Mouse (Mus musculus) forelimb bud, embryonic 11.5 days (tissue): ENCODE data around the gene Cfap54.

ENCODE experiments used
- DNase-seq: peaks from one replicate; pipeline ENCODE4 v3.0.0-alpha.2; 2012; ENCODE audit warnings: low read depth, low spot score

Gene Cfap54

DNA sequence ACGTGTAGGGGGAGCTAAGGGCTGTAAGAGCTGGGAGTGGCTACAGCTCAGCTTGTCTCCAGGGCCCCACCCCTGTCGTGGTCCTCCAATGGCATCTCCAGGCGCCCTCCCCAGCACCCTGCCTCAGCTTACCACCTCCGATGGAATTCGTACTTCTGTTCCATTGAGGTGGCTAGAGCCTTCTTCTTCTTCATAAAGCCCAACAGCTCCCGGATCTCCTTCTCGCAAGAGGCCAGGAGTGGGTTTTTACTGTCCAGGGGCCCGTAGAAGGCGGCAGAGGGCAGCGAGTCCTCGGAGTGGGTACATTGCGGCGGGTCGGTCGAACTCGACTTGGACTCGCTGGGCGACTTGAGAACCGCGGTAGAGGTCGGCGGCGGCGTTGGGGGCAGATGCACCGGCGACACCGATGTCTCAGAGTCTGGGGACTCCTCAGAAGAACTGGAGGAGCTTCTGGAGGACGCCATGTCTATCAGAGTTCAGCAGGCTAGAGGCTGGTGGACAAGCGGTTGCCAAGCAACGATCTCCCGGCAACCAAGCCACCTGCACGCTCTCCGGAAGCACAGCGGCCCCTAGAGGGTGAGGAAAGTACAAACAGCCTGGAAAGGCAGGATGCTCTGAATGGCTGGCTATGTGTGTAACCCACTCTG is at the start of gene Cfap54:
Gene Cfap54 (minus strand): TSS at position 486 of the 647 bp plus-strand sequence.
- peak; percentile 94 for DNase-seq

DNA sequence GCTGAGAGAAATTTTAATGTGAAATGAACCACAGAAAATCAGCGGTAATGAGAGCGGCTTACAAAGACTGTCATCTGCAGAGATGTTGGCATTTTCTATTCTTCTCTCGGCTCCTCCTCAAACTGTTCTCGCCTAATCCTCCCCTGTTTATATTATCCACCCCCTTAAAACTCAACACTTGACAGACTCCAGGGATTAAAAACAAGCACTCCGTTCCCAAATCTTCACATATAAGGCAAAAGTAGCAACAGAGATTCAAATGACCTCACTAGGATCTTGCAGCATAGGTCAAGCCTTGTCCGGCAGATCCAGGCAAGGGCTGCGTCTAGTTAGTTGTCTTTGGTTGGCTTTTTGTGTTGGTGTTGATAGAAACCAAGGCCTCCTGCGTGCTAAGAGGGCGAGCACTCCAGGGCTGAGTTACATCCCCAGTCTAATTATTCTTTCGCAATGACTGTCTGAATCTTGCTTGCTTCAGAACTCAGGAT is 49.1 kb upstream of the Cfap54 start:
- no peak for DNase-seq

DNA sequence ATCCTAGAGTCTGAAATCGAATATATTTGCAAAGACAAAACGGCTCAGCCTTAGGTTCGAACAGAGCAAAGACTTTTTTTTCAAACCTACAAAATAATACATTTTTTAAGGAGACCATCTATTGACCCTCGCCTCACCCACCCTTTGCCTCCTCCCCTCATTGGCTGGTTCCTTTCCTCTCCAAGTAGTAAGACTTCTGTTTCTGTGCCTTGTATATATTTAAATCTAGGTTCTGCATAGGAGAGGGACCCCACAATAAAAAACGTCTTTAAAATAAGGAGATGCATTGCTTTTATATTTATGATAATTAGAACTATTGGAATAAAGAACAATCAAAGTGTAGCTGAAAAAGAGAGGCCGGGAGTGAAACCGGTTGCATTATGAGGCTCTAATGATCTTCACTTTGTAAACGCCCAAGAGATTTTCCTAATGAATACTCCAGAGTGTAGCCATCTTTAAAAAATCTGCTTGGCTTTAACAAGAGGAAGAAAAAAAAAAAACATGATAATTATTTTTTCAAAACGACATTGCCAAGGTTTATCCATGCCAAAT is 48.6 kb upstream of the Cfap54 start:
- DNase-seq = no peak

DNA sequence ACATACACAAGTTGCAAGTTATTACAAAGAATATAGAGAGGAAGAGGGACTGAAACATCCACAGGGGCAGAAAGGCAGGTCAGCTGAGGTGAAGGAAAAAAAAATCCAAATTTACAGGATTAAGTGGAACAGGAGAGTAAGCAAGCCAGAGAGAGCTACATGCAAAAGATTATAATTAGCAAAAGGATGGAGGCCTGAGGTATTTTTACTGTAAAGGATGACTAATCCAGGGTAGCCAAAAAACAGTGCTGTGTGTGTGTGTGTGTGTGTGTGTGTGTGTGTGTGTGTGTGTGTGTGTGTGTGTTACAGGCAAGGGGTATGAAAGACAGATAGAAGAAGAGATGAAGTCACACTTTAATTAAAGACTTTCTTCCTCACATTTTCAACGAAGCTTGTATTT is 47.9 kb upstream of the Cfap54 start:
- DNase-seq = no peak

DNA sequence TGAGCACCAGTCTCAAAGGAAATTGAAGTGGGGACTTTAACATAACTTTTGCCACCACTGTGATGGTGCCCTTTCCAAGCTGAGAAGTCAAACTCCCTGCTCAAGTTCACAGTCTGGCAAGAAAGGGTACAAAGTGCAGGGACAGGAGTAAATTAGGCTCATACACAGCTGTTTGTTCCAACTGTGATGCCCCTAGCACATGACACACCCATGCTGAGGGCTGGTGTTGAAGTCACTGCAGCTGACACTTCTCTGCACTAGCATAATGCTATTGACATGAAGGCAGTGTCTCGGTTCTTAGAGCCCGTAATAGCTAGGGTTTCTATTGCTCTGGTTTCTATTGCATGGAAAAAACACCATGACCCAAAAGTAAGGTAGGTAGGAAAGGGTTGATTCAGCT is 47.1 kb upstream of the Cfap54 start:
- DNase-seq = no peak

DNA sequence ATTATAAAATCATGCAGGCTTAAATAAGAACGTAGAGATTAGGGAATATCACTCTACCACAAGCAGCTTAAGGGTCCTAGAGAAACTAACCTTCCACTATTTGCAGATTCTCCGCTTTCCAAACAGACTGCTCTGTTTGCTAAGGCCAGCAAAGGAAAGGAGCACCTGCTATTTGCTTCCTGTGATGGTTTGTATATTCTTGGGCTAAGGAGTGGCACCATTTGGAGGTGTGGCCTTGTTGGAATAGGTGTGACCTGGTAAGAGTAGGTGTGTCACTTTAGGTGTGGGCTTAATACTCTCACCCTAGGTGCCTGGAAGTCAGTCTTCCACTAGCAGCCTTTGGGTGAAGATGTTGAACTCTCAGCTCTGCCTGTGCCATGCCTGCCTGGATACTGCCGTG is 44.6 kb upstream of the Cfap54 start:
- no peak for DNase-seq

DNA sequence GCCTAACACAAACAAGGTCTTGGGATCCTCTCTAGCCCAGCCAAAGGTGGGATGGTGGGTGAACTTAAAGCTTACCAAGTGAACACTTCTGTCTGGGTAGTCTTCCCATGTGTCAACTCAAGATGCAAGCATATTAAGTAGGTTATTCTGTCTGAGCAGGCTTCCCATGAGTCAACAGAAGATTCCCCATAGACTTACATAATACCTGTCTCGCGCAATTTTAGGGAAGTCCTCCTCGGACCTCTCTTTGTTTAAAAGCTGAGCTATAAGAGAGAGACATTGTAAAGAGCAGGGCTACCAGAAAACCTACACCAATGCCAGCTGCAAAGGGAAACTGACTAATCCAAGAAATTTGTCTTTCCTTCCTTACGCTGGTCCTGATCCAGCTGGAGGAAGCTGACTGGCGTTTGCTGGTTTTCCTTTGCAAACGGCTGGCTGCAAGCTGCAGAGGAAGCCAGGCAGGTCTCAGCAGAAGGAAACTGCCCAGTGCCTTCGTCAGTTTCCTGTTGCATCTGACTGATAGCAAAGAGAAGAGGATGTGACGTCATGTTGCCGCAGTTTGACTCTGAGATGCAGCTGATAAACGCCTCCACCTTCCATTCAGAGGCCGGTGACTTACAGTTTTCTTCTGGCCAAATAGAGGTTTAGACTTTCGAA is 42.7 kb upstream of the Cfap54 start:
- no peak for DNase-seq

DNA sequence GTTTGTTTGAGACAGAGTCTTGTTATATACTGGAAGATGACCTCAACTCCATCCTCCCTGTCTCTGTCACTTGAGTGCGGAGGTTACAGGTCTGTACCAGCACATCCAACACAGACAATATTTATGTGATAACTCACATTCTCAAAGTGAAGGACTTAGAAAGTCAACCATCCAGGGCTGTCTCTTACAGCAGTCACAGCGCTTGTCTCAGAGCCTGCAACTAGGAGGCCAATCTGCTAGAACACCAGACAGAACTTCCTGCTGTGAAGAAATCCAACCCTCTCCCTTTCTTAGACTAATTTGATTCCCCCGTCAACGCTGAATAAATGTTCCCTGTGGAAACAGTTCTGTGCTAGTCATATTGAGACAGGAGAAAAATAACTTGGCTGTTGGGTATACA is 41.9 kb upstream of the Cfap54 start:
- no peak for DNase-seq

DNA sequence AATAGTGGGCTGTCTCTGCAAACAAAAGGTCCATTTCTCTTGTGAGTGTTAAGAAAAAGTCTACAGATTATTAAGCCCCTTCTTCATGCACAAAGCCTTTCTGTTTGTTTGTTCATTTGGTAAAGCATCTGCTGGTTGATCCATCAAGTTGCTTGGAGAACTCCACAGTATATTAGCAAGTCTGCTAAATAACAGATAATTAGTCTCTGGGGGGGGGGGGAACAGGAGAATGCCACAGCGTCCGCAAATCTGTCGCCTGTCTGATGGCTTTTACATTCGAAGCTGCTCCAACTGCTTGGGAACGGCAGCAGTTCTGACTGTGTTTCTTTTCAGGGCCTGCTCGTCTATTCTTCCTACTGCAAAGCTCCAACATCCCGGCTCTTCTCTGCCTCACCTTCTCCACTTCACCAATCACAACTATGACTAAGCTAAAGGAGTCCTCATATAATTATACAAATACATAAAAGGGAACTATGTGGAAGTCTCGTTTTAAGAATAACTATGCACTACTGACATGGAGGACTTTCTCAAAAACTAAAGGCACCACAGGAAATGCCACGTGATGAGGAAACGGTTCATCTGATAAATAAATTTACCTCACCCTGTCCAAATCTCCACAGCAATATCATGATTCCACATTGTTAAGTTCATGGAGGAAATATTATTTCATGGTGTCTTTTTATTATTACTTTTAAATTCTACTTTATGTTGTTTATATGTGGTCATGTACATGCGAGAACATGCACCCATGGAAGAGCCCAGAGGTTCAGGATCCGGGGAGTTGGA is 41.2 kb upstream of the Cfap54 start:
- no peak for DNase-seq

DNA sequence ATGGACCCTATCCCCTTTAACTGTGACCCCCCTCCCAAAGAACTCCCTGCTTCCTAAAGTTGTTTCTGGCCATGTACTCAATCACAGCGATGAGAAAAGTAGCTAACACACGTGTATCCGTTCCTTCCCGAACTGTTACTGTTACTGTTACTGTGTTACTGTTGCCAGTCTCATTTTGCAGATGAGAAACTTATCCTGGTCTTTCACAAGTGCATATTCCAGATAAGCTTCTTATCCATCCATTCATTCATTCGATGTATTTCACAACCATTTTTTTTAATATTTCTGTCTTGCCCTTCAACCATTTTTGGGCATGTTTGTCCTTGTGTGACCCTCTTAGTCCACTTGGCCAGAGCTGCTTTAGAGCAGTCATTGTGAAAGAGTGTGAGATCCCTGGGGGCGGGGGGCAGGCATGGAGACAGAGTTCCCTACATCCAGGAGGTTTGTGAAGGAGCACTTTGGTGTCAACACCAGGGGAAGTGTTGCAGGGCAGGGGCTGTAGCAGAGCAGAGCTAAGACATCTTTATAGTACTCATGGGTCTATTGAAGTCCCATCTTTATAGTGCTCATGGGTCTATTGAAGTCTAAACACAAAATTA is 39.9 kb upstream of the Cfap54 start:
- DNase-seq = no peak

DNA sequence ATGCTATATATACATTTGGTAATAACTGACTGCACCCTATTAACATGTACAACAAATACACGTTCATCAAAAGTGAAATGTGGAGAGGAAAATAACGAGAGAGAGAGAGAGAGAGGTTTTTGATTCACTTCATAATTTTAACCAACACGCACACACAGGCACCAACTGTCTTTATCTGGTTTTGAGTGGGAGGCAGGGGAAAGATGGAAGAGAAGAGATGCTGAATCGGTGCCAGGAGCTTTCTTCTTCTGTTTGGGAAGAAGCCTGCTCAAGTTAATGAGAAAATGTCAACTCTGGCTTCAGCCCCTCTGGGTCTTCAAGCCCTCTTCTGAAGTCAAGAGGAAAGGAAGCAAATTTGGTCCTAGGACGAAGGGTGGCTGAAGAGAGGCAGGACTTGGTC is 38.4 kb upstream of the Cfap54 start:
- no peak for DNase-seq

DNA sequence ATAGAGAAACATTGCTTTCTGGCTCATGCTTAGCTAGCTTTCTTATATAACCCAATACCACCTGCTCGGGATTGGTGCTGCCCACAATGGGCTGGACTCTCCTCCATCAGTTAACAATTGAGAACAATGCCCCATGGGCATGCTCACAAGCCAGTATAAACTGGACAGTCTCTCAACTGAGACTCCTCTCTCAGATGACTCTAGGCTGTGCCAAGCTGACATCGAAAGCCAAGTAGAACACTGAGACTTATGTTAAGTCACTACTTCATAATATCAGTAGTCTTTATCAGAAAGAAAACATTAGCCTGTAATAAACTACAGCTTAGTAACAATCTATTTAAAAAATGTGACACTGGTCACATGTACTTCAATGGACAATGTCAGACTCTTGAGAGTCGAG is 35.2 kb upstream of the Cfap54 start:
- no peak for DNase-seq

DNA sequence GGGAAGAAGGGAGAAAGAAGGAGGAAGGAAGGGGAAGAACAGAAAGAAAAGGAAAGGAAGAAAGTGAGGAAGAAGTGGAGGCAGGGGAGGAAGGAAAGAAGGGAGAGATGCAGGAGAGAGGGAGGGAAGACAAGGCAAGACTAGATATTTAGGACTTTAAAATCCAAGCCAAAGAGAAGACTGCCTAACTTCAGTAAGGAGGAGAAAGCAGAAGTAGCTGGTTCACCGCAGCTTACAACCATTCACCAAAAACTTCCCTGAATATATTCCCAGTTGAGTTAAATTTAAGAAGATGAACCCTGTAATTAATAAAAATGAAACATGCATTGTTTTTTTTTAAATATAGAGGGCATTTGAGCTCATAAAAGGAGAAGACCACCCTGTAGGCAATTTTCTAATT is 34.3 kb upstream of the Cfap54 start:
- DNase-seq = no peak

DNA sequence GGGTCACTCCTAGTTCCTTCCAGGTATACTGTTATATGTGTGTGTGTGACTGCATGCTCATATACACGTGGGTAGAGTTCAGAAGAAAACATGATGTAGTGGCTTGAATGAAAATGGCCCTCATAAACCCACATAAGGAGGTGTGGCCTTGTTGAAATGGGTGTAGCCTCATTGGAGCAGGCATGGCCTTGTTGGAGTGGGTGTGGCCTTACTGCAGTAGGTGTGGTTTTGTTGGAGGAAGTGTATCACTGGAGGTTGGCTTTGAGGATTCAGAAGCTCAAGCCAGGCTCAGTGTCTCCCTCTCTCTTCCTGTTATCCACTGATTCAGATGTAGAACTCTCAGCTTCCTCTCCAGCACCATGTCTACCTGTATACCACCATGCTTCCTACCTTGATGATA is 33.4 kb upstream of the Cfap54 start:
- DNase-seq = no peak

DNA sequence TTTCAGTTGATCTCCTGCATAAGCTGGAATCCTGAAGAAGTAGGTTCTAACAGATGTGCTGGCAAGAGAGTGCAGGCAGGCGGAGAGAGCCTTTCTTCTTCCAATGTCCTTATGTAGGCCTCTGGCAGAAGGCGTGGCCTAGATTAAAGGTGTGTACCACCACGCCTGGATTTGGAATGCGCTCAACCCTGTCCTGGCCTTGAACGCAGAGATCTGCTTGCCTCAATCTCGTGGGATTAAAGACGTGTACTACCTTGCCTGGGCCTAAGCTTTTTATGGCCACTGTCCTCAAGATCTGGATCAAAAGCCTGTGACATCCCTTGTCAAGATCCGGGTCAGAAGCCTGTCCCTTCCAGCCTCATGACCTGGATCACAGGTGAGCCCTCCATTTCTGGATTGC is 32.5 kb upstream of the Cfap54 start:
- no peak for DNase-seq

DNA sequence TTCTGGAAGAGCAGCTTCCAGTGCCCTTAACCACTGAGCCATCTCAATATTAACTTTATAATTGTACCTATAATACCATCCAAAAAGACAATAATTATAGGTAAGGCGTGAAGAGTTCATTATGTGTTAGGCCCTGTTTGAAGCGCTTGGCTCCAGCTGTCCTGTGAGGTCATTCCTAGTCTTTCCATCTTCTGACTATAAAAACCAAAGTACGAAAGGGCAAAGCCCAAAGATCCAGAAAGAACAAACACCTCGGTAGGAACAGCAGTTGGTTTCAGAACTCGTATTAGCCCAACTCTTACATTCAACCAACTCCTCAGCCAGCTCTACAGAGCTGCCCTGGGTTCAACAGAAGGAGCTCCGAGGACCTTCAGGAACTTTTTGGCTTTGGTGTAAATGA is 30.6 kb upstream of the Cfap54 start:
- DNase-seq = no peak

DNA sequence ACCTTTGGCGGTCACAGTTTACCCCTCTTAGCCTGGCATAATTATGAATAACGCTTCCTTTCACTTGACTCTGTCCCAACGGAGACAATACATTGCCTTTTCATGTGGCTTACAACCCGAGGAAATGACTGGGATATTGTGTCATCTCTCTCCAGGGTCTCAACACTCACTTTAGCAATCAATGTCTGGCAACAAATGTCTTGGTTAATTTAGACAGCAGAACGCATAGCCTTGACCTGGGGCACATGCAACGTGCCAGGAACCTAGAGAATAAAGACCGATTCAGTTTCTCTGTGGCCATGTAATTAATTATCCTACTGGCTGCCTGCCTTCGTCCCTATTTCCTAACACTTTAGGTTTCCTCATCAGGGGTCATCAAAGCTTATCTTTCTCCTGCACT is 30.0 kb upstream of the Cfap54 start:
- DNase-seq = no peak

DNA sequence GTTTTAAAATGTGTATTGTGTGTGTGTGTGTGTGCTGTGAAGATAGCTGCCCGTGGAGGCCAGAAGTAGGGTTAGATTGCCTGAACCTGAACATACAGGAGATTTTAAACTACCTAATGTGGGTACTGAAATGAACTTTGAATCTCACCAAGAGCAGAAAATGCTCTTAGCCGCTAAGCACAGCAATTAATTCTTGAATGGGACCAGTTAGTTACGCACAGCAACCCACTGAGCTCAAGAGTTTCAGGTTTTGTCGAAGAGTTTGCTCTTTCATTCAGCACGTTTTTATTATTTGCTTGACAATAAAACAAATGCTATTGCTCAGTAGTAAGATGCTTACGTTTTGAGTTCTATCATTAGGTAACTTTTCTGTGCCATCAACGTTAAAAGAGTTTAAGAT is 23.9 kb upstream of the Cfap54 start:
- no peak for DNase-seq

DNA sequence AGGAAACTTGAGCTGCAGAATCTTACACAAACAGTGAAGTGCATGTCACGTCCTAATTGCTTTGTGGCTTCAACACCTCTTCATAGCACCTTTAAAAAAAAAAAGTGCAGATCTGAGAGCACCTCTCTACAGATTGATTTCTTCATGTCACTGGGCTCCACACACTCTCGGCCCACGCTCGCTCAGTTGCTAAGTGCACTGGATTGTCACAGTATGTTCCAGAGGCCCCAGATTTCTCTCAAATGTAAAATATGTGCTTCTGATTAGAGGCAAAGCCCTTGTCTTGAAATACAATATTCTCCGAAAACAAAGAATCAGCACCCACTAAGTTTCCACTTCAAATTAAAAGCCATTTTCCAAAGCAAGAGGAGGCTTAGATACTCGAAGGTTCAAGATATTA is 22.9 kb upstream of the Cfap54 start:
- DNase-seq = no peak

DNA sequence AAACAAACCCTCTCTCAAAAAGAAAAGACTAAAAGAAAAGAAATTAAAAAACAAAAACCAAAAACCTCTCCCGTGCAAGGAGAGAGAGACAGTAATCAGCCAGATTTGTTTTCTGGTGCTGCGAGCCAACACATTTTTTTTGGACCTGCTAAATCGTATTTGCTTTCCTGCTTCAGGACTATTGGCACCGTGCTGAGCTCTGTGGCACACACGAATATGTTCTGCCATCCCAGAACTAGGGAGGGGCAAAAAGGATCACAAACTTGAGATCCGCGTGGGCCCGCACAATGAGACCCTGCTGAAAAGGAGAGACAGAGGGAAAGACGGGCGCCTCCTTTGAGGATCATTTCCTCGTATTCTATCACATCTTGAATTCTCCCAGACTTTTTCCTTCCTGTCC is 22.3 kb upstream of the Cfap54 start:
- no peak for DNase-seq

DNA sequence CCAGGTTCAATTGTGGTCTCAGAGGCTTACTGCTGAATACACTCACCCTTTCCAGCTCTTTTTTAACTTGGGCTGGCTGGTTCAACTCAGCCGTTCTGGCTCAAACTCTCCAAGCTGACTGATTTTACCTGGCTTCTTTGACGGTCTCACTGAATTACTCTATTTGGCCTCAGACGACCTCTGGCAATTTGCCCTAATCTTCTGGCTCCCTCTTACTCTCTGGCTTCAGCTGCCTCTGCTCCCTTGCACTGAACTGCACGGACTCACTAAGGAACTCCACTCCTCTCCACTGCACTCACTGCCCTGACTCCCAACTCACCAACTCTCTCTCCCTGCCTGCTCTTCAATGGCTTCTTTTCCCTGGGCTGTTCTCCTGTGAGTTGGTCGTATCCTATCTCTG is 20.9 kb upstream of the Cfap54 start:
- no peak for DNase-seq

DNA sequence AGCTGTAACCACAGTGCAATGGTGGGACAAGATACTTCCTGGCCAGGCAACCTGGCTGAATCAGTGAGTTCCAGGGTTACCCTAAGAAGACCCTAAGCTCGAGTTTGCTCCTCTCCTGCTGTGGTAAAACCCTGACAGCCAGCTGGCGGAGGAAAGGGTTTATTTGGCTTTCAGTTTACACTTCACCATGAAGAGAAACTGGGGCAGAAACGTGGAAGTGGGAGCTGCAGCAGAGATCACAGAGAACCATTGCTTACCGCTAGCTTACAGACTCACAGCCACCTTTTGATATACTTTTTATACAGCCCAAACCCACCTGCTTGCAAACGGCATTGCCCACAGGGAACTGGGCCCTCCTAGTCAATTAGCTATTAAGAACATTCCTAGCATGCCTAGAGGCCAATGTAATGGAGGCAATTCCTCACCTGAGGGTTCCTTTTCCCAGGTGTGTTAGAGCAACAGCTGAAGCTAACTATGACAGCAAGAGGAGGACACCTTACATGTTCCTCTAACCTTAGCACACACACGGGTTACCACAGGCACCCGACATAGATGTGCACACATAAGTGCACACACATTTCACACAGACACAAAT is 16.9 kb upstream of the Cfap54 start:
- DNase-seq = no peak
